Mouse (Mus musculus): ENCODE measurements at regions not wholly inside any gene's neighbourhood (a gene's known extent, or its start where the extent isn't known, plus 50 kb on each side); places are given as distances from the start of the nearest gene placed in this dataset.

DNA sequence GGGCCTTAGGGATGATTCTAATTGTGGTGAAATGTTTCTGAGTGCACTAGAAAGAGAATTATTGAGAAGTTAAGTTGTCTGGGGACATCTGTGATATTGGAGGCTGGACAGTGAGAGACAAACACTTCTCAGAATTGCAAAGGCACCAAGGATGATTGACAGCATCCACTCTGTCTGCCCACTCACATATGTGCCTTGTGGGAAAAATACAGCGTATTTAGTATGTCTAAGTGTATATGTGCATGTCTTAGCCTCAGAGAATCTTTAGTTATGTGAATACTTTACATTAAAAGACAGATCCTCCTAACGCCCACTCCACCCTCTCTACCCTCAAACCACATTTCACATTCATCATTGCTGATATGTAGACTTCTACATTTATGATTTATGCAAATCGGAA, 776.0 kb upstream of the Klhl29 start:
- TF ChIP-seq CTCF (IDR thresholded peaks at IDR 0.05; ENCODE audit: low read depth) (no peak), EP300 (optimal IDR thresholded peaks at IDR 0.05) (no peak)

Measured in stomach, postnatal 0 days (tissue).